Mouse (Mus musculus) regulatory T cell (primary cell): ENCODE results near the gene Smc6.

Experiments used
- in situ Hi-C: fragments of 300-600 bp; cut with MboI, MseI; formaldehyde crosslinking; loops from one replicate; pipeline ENCODE4 v1.15.1; 2025; ENCODE audit warnings: high pct_unique_total_duplicates

The Smc6 gene

DNA sequence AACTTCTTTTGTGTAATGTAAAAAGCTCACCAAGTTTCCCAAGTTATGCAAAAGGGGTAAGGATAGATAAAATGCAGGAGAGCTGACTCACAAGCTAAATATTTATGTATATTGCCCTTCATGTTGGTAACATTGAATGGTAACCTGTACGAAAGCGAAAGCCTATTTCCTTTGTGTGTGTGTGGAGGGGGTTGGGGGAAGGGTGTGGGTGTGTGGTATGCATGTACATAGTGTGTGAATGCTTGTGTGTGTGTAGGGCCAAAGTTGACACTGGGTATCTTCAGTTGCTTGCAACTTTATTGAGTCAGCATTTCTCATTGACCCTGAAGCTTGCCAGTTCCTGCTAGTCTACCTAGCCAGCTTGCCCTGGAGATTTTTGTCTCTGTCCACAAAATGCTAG is 15.9 kb downstream of the Smc6 start:
- in situ Hi-C loops, result no loop called here

DNA sequence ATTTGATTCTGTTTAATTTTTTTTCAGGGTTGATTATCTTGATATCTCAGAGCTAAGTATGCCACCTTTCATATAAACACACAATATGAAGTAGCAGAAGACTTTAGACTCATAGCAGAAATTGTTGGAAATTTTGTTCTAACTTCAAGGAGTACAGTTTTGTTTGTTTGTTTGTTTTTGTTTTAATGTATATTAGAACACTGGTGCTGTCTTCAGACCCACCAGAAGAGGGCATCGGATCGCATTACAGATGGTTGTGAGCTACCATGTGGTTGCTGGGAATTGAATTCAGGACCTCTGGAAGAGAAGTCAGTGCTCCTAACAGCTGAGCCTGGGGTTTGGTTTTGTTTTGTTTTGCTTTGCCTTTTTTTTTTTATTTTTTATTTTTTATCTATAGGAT is 20.7 kb downstream of the Smc6 start:
- in situ Hi-C loops, result no loop called here

DNA sequence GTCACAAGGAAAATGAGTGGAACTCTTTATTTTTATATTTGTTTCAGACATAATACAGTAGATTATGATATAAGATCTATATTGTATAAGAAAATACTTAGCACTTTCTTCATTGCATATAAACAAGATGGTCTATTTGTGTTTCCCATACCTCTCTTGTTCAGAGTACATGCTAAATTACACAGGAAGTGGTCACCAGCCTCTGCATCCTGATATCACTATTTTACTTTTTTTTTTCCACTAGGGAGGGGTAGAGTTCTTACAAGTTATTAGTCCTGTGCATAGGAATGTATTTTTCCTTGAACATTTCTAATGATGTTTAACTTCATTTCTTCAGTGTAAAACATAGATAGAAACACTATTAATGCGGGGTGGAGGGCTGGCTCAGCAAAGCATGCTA is 35.2 kb downstream of the Smc6 start:
- in situ Hi-C loops, result no loop called here

DNA sequence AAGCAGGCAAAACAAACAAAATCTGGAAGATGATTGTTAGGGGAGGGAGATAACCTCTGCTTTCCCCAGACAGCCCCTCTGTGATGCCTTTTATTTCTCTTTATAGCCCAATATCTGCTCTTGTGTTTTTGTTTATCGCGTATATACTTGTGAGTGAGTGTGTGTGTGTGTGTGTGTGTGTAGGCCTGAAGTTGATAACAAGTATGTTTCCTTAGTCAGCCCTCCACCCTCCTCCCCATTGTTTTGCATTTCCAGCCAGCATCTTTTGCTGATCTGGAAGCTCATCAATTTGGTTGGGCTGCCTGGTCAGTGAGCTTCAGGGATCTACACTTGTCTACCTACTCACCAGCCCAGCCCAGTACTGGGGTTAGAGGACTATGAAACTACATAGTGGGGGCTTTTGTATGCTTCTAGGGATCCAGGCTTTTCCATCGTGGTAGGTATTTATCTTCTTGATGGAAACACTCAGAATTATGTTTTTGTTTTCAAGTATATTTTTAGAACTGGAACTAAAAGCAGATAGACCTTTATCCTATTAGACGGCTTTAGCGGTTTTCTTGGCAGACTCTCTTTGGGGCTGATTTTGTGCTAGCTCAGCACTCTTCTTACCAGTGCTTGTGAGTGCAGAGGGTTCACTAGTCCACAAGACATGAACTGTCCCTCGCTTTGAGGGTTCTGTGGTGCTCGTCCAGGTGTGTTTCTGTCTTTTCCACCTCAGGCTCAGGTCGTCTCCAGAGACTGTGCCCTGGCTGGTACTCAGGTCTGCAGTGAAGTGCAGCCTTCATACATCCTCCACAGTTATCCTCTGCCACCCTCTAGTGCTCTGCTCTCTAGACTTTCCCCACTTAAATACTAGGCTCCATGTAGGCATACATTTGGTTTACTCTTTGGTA is 41.3 kb downstream of the Smc6 start:
- in situ Hi-C loops, result no loop called here

DNA sequence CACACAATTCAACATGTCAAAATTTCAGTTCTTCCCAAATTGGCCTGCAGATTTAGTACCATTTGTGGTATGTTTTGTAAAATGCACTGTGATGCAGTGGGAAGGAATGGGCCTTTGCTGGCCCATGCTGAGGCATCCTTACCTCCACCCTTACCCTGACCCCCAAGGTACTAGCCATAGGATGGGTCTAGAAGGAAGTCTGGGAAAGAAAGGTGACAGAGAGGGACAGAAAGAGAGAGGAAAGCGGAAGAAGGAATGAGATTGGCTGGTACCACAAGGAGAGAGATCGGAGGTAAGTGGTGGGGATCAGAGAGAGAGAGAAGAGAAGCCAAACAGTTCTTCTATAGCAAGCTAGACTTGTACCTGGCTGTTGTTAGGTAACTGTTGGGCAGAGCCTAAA is 45.4 kb downstream of the Smc6 start:
- in situ Hi-C loops, result no loop called here

DNA sequence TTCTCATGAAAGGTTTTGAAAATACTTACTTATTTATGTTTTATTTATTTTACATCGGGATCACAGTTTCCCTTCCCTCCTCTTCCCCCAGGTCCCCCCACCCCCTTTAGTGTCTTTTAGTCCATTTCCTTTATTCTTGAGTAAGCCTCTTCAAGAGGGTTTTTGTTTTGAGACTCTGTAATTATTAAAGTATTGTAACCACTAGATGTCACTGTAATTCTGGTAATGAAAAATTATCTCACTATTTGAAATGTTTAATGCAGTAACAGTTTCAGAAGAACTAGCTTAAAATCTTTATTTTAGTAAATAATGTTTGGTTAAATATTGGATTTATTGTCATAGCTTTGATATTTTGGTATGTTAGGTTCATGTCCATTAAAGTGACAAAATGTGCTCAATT is 48.2 kb downstream of the Smc6 start:
- in situ Hi-C loops, result no loop called here

DNA sequence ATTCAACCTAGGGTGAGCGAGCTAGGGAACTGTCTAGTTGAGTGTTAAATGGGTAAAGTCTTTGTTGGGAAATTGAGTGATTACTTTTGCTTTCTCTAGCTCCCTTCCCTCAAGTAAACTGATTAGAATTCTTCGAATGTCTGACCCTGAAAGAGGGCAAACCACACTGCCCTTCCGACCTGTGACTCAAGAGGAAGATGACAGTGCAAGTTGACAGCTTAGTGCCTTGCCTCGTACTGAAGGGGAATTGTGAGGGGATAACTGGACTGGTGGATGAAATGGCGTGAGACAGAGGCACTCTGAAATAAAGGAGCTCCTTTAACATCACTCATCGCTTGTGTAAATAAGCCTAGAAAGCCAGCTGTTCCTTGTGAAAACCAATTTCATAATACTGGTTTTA is 52.0 kb downstream of the Smc6 start:
- in situ Hi-C loops, result no loop called here

DNA sequence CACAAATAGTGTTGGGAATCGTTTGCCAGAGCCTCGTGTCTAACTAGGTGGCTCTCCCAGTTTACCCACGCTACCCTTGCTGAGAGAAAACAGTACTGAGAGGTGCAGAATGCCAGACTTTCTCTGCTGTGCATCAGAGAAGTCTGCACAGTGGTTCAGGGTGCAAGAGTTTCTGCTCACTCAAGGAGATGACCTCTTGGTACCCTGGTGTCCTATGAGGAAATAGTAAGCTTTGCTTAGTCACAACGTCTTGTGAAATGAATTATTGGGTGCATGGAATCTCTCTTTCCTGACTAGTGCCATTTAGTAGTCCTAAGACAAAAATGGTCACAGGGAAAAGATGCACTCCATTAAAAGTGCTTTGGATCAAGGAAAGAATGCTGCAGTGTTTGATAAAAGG is 58.8 kb downstream of the Smc6 start:
- in situ Hi-C loops, result no loop called here

DNA sequence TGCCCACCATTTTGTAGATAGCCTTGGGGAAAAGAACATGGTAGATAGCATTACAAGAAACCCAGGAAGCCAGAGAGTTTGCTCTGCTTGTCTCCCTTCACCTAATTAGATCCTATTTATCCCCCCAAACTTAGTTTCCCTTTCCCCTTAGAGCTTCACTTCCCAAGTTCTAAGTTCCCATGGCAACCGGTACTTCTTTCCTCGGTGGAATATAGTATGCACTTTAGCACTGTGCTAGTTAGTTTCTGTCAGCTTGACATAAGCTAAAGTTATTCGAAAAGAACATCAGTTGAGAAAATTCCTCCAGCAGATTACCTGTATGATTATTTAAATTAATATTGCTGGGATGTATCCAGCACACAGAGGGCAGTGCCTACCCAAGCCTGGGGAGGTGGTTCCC is 60.8 kb downstream of the Smc6 start:
- in situ Hi-C loops, result no loop called here

DNA sequence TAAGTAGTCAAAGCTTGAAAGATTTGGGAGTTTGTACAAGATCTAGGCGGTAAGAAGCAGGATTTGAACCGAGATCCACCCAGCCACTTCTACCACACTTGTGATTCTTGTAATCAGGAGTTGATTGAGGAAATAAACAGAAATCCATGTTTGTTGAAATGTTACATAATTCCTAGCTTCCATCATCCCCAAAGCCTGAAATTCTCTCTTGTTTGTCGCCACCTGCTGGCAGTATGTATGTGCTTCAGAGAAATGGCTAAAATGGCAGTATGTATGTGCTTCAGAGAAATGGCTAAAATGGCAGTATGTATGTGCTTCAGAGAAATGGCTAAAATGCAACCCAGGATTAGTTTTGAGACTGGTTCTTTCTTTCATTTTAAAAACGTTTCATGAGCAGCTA is 71.2 kb downstream of the Smc6 start:
- in situ Hi-C loops, result loop anchor here (10.0 kb wide), 1 partner anchor 1078 kb away; no protein-coding TSS in a partner anchor

DNA sequence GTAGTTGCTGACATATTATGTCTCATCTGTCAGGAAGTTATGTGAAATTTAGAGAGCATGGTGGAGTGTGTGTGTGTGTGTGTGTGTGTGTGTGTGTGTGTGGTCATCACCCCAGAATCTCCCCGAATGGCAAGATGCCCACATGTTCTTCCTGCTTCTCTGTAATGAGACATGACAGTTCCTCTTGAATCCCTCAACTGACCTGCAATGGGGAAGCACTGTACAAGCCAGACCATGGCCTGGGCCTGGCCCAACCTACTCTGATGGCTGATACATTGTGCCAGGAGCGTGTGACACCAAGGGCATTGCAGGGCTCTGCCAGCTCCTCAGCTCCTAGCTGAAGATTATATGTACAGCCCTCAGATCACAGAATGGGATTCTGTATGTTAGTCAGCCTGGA is 72.6 kb downstream of the Smc6 start:
- in situ Hi-C loops, result loop anchor here (10.0 kb wide), 1 partner anchor 1077 kb away; no protein-coding TSS in a partner anchor

DNA sequence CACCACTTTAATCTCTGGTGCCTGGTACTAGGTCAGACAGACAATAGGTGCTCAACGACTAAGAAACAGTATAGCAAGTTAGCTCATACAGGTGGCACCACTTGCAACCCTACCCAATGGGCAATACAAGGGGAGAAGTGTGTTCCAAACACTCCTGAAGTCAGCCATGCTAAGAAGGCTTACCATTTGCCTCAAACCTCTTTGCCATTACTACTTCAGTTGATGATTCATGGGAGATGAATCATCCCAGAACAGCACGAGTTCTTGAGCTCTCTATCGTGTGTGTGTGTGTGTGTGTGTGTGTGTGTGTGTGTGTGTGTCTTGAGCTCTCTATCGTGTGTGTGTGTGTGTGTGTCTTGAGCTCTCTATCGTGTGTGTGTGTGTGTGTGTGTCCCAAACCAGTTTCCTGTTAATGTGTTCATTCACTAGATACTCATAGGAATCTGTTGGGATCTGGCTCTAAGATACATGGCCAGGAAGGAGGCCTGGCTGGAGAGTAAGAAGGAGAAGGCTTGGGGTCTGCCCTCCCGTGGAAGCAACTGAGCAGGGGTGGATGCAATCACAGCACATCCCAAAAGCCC is 76.4 kb downstream of the Smc6 start:
- in situ Hi-C loops, result loop anchor here (10.0 kb wide), 1 partner anchor 803 kb away; no protein-coding TSS in a partner anchor

DNA sequence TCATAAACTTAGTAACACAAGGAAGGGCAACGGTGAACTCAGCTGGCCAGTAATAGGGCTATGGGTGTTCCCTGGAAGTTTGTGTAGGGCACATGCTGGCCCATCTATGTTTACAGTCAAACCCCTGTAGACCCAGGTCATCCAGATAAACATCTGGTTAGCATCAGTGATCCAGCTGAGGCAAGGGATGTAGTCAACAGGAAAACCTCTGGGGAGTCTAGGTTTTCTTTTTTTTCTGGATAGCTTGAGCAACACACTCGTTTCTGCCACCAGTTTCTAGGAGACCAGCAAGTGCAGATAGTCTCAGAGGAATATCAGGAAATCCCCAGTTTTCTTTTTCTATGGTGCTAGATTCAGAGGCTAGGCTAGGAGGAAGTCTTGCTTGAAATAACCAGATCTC is 80.3 kb downstream of the Smc6 start:
- in situ Hi-C loops, result loop anchor here (10.0 kb wide), 1 partner anchor 799 kb away; no protein-coding TSS in a partner anchor

DNA sequence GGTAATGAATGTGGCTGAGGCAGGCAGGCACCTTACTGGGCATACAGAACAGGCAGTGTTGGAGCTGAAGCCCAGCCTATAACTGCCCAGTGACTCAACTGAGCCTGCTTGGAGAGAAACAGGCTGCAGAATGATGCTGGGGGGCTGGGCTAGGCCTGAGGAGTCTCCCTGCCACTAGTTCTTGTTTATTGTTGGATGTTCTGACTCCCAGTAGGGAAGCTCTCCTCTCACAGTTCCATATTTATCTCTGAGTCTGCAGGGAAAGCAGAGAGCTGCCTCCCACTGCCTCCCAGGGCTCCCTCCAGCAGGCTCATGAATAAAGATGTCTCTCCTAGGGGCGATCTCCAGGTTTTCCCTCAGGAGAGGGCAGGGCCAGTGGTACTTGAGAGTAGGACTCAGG is 82.7 kb downstream of the Smc6 start:
- in situ Hi-C loops, result loop anchor here (10.0 kb wide), 1 partner anchor 796 kb away; no protein-coding TSS in a partner anchor

DNA sequence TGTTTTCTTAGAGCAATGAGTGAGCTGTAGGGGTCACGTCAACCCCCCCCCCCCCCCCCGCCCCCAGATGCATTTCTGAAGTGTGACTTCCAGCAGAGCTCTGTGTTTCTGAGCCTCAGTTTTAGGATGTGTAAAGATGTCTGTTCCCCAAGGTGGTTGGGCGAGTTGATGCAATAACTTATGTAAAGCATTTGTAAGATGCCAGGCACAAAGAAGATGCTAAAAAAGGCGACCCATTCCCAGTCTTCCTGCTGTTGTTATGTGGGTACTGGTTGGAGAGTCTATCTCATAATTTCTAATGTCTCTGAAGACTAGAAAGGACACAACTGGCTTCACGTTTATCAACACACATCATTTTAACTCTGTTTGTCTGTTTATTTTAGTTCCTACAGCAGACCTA is 84.2 kb downstream of the Smc6 start:
- in situ Hi-C loops, result loop anchor here (10.0 kb wide), 2 partner anchors 795 to 975 kb away; no protein-coding TSS in a partner anchor

DNA sequence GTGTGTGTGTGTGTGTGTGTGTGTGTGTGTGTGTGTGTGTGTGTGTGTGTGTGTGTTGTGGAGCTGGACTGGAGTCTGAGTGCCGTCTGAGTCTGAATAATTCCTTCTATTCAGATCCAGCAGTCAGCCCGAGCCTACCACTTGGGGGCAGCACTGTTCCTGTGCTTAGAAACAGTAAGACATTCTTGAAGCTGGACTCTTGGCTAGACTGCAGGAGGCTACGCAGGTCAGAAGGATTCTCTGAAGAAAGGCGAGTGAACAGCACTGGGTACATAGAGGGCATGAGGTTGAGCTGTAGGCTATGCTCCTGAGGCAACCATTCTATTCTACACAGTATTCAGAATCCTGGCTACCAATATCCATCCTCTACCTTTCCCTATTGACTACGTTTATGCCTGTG is 85.2 kb downstream of the Smc6 start:
- in situ Hi-C loops, result loop anchor here (10.0 kb wide), 1 partner anchor 974 kb away; no protein-coding TSS in a partner anchor

DNA sequence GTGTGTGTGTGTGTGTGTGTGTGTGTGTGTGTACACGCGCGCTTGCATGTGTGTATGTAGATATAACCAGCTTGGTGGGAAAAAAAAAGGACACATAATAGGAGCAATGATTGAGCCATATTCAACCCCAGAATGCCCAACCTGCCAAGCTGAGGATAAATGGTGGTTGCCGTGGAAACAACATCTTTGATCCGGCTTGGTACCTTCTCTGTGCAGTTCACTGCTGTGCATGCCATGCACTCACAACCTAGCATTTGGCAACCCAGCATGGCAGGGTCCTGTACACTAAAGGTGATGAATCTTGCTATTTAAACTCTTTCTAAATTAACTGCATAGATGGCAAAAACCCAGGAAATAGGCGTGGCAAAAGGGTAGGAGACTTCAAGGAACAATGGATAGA is 96.7 kb downstream of the Smc6 start:
- in situ Hi-C loops, result loop anchor here (10.0 kb wide), 1 partner anchor 1732 kb away; no protein-coding TSS in a partner anchor

DNA sequence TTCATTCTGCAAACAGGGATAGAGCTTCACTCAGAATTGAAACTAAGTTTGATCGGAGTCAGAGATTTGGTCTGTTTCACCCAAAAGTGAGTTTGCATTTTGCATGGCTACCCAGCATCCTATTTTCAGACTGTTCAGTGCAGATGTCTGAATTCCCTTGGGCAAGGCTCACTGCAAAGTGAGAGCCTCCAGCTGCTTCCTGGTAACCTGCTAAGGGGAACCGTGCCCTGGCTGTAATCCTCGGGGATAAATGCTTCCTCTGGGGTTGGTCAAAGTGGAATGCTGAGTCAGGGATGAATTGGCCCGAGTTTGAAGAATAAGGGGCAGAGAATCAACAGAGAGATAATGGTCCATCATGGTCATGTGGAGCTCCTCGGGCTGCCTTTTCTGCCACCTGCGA is 99.2 kb downstream of the Smc6 start:
- in situ Hi-C loops, result loop anchor here (10.0 kb wide), 1 partner anchor 1730 kb away; no protein-coding TSS in a partner anchor

DNA sequence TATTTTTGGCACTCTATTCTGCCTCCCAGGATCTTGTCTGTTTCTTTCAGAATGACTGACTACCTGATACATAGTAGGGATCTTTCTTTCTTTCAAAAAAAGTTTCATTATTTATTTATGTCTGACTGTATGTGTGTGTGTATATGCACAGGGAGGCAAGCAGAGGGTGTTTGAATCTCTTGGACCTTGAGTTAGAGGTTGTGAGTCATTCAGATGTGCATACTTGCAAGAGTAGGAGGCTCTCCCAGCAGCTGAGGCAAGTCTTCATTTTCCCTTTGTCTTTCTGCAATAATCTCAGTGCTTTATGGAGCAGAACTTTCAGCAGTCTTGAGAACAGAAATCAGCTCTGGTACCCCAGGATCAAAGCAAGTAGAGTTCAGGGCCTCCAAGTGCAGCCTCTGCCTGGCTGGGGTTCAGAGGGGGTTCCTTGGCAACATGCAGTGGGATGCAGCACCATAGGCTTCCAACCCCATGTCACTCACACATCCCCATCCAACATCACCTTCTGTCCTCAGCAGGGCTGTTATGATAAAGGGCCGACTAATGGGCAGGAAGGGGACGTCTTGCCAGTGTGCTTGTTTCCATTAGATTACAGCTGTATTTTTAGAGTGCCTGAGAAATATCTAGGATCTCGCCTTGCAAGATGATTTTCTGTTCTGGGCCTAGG is 101.5 kb downstream of the Smc6 start:
- in situ Hi-C loops, result loop anchor here (10.0 kb wide), 1 partner anchor 1728 kb away; no protein-coding TSS in a partner anchor
